Mouse (Mus musculus) lung, adult 2 months (tissue): Measurements from ENCODE around the gene Babam2.

Source experiments
- CTCF ChIP-seq: fragments of 200-500 bp; IDR thresholded peaks from 2 replicates; pipeline ENCODE4 v1.5.1; 2011; ENCODE audit warnings: mild to moderate bottlenecking, low read length, control low read depth; ENCODE audit not compliant: insufficient read depth
- POLR2A ChIP-seq: fragments of 200-500 bp; IDR thresholded peaks from 2 replicates; pipeline ENCODE4 v1.6.1; 2011; ENCODE audit warnings: low read depth, mild to moderate bottlenecking, control low read depth, low read length, borderline replicate concordance; ENCODE audit errors: extremely low read depth

- no peak for TF ChIP-seq CTCF
- TF ChIP-seq POLR2A: no peak
These were observed 57.1 kb downstream of the Babam2 start for GRCm38 (mm10) chr5:31754634-31755033.
